Mouse (Mus musculus) mammary gland, adult 2 months (tissue): ENCODE results near the gene Gm5157. TPM values are rescaled to one million over a fixed set of nuclear protein-coding genes. Genes with fewer than 3 reads are reported as not detected.

Experiments used
- polyA plus RNA-seq: library from polyadenylated mRNA; depleted of rRNA; stranded (reverse); fragments of >200 nt; gene quantifications from 2 replicates; pipeline ENCODE4 v1.2.3, GENCODE M21; 2012; ENCODE audit warnings: low replicate concordance; rRNA removed

The Gm5157 gene
- not detected in 2 replicates for polyA plus RNA-seq

DNA sequence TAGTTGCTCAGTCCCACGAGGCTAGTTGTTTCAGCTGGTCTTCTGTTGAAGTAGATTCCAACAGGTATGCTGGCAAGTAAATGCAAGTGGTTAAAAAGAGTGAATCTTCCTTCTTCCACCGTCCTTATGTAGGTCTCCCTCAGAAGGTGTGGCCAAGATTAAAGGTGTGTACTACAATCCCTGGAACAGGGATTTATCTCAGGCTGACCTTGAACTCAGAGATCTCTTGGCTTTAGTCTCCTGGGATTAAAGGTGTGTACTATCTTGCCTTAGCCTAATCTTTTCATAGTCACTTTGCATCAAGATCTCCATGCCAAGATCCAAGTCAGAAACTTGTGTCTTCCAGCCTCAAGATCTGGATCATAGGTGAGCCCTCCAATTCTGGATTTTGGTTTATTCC lies at the start of gene Gm5157:
Gm5157 (minus strand) TSS at position 101 of the 400 bp plus-strand sequence.

DNA sequence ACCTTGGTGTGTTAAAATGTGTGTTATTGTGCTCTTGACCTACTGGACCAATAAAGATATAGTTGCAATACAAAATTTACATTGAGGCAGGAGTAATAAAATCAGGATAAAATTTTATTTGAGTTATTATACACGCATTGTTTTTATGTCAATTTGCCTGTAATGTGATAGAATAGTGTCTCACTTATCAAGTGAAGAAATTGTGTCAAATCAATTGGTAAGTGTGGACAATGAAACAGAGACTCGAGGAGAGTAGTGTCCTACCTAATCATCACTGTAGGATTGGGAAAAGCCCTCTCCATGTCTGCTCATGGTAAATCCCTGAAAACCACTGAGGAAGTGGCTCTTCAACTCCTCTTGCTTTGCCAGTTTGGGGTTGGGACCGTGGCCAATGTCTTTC lies 28.3 kb downstream of the Gm5157 start, which contains the start of gene Vmn1r123:
Vmn1r123 (plus strand) TSS at position 301 of the 400 bp plus-strand sequence.

Other genes starting within 250 kb of the Gm5157 start
- not detected in 2 replicates for gene Vmn1r119, start 178.0 kb downstream of the Gm5157 start, polyA plus RNA-seq
- not detected in 2 replicates for gene Vmn1r120, start 136.6 kb downstream of the Gm5157 start, polyA plus RNA-seq
- gene Vmn1r121, start 91.9 kb downstream of the Gm5157 start, polyA plus RNA-seq = not detected in 2 replicates
- gene Vmn1r122, start 56.3 kb downstream of the Gm5157 start, polyA plus RNA-seq = not detected in 2 replicates
- gene Vmn1r123, start 28.2 kb downstream of the Gm5157 start, polyA plus RNA-seq = not detected in 2 replicates
- not detected in 2 replicates for gene Vmn1r124, start 70.2 kb upstream of the Gm5157 start, polyA plus RNA-seq
- not detected in 2 replicates for gene Vmn1r125, start 81.8 kb upstream of the Gm5157 start, polyA plus RNA-seq
- not detected in 2 replicates for gene Vmn1r126, start 111.0 kb upstream of the Gm5157 start, polyA plus RNA-seq
- gene Vmn1r127, start 129.4 kb upstream of the Gm5157 start, polyA plus RNA-seq = not detected in 2 replicates
- gene Vmn1r128, start 158.9 kb upstream of the Gm5157 start, polyA plus RNA-seq = not detected in 2 replicates
- gene Vmn1r129, start 170.9 kb upstream of the Gm5157 start, polyA plus RNA-seq = not detected in 2 replicates
- not detected in 2 replicates for gene Gm6882, start 242.3 kb upstream of the Gm5157 start, polyA plus RNA-seq